Mouse (Mus musculus): ENCODE measurements around the gene Micall1. TPM values are rescaled to one million over a fixed set of nuclear protein-coding genes. Genes with fewer than 3 reads are reported as not detected.

Gene Micall1
- polyA plus RNA-seq, 1 experiment from 2014 or later = 6.6 TPM

- Histone ChIP-seq H3K36me3 (ENCODE audit: insufficient read depth, low read length) (peaks cover 6% of the 10 kb centered on the region; the same call in 1 of the 2 replicates), H3K27ac (no peak overlapping the region)
- TF ChIP-seq CTCF (IDR thresholded peaks at IDR 0.05; ENCODE audit: low read depth) = no peak
Observed at GRCm38 (mm10) chr15:79110031-79110430, 1.3 kb downstream of the Micall1 start.

GRCm38 (mm10) chr15:79110528-79110927 lies 1.8 kb downstream of the Micall1 start:
- Histone ChIP-seq H3K27ac (no peak overlapping the region), H3K4me1 (replicated peaks; ENCODE audit: insufficient read depth, low read length) (peaks cover 18% of the 10 kb centered on the region), H3K36me3 (ENCODE audit: insufficient read depth, low read length) (peaks cover 8% of the 10 kb centered on the region; the same call in 1 of the 2 replicates), H3K9me3 (replicated peaks; ENCODE audit: low read length) (no peaks in the 10 kb centered on the region), H3K4me2 (ENCODE audit: low read length) (peak overlapping the region; percentile 86), H3K27me3 (ENCODE audit: insufficient read depth, low read length) (no peaks in the 10 kb centered on the region), H3K4me3 (replicated peaks; ENCODE audit: low read depth, low read length) (peak overlapping the region; percentile 82), H3K9ac (ENCODE audit: low read depth, low read length) (peak overlapping the region; percentile 50)
- no peak for TF ChIP-seq CTCF (IDR thresholded peaks at IDR 0.05; ENCODE audit: low read depth)
- DNase-seq (ENCODE audit: low spot score) (no peak), ATAC-seq (replicated peaks; ENCODE audit: low FRiP score, low read depth) (no peak)
- 64% methylated on average over 2 of the region's 2 CpGs for WGBS

More at GRCm38 (mm10) chr15:79110031-79110430, 1.3 kb downstream of the Micall1 start:
- Histone ChIP-seq H3K27me3 (ENCODE audit: insufficient read depth, low read length) (no peaks in the 10 kb centered on the region), H3K4me2 (ENCODE audit: low read length) (peak overlapping the region; percentile 86), H3K4me3 (replicated peaks; ENCODE audit: low read depth, low read length) (peak overlapping the region; percentile 82), H3K9ac (ENCODE audit: low read depth, low read length) (peak overlapping the region; percentile 89; the same call in 1 of the 2 replicates), H3K4me1 (replicated peaks; ENCODE audit: insufficient read depth, low read length) (peaks cover 18% of the 10 kb centered on the region), H3K9me3 (replicated peaks; ENCODE audit: low read length) (no peaks in the 10 kb centered on the region)
- ATAC-seq (replicated peaks; ENCODE audit: low FRiP score, low read depth) = no peak
- WGBS = 14% methylated on average over 9 of the region's 9 CpGs
- DNase-seq (ENCODE audit: low spot score) = no peak

GRCm38 (mm10) chr15:79111774-79112173 lies 3.1 kb downstream of the Micall1 start:
- no peak overlapping the region for H3K9ac ChIP-seq (ENCODE audit: low read depth, low read length)
- WGBS = 62% methylated on average over 4 of the region's 4 CpGs
- H3K4me3 ChIP-seq (replicated peaks; ENCODE audit: low read depth, low read length) = no peak overlapping the region
- no peaks in the 10 kb centered on the region for H3K9me3 ChIP-seq (replicated peaks; ENCODE audit: low read length)
- H3K27ac ChIP-seq = no peak overlapping the region
- H3K36me3 ChIP-seq (ENCODE audit: insufficient read depth, low read length) = peaks cover 12% of the 10 kb centered on the region; the same call in 1 of the 2 replicates
- TF ChIP-seq CTCF (IDR thresholded peaks at IDR 0.05; ENCODE audit: low read depth) = no peak
- H3K27me3 ChIP-seq (ENCODE audit: insufficient read depth, low read length) = no peaks in the 10 kb centered on the region
- ATAC-seq (replicated peaks; ENCODE audit: low FRiP score, low read depth) (no peak), DNase-seq (ENCODE audit: low spot score) (peak; percentile 28)
- H3K4me1 ChIP-seq (replicated peaks; ENCODE audit: insufficient read depth, low read length) = peaks cover 18% of the 10 kb centered on the region
- H3K4me2 ChIP-seq (ENCODE audit: low read length) = peak overlapping the region; percentile 86

GRCm38 (mm10) chr15:79115276-79115675 lies 6.6 kb downstream of the Micall1 start:
- no peak for DNase-seq (ENCODE audit: low spot score)
- 42% methylated on average over 5 of the region's 5 CpGs for WGBS
- no peak for ATAC-seq (replicated peaks; ENCODE audit: low FRiP score, low read depth)

GRCm38 (mm10) chr15:79119491-79119890 lies 10.8 kb downstream of the Micall1 start:
- H3K4me2 ChIP-seq (ENCODE audit: low read length) = no peak overlapping the region
- 81% methylated on average over 9 of the region's 9 CpGs for WGBS
- ATAC-seq (replicated peaks; ENCODE audit: low FRiP score, low read depth) (no peak), DNase-seq (ENCODE audit: low spot score) (no peak)
- no peak overlapping the region for H3K27ac ChIP-seq
- no peaks in the 10 kb centered on the region for H3K27me3 ChIP-seq (ENCODE audit: insufficient read depth, low read length)
- H3K9ac ChIP-seq (ENCODE audit: low read depth, low read length) = no peak overlapping the region
- no peak overlapping the region for H3K4me3 ChIP-seq (replicated peaks; ENCODE audit: low read depth, low read length)
- H3K4me1 ChIP-seq (replicated peaks; ENCODE audit: insufficient read depth, low read length) = no peaks in the 10 kb centered on the region
- H3K9me3 ChIP-seq (replicated peaks; ENCODE audit: low read length) = no peaks in the 10 kb centered on the region
- no peak for TF ChIP-seq CTCF (IDR thresholded peaks at IDR 0.05; ENCODE audit: low read depth)
- peaks cover 44% of the 10 kb centered on the region for H3K36me3 ChIP-seq (ENCODE audit: insufficient read depth, low read length)

More at GRCm38 (mm10) chr15:79115276-79115675, 6.6 kb downstream of the Micall1 start:
- no peaks in the 10 kb centered on the region for H3K27me3 ChIP-seq (ENCODE audit: insufficient read depth, low read length)
- H3K36me3 ChIP-seq (ENCODE audit: insufficient read depth, low read length) = peaks cover 26% of the 10 kb centered on the region
- H3K4me3 ChIP-seq (replicated peaks; ENCODE audit: low read depth, low read length) = no peak overlapping the region
- no peak for TF ChIP-seq CTCF (IDR thresholded peaks at IDR 0.05; ENCODE audit: low read depth)
- H3K27ac ChIP-seq = no peak overlapping the region
- H3K9ac ChIP-seq (ENCODE audit: low read depth, low read length) = peak overlapping the region; percentile 8; the same call in 1 of the 2 replicates
- H3K9me3 ChIP-seq (replicated peaks; ENCODE audit: low read length) = no peaks in the 10 kb centered on the region
- H3K4me2 ChIP-seq (ENCODE audit: low read length) = no peak overlapping the region
- H3K4me1 ChIP-seq (replicated peaks; ENCODE audit: insufficient read depth, low read length) = peaks cover 9% of the 10 kb centered on the region; the same call in 1 of the 2 replicates

- no peak overlapping the region for H3K27ac ChIP-seq
- DNase-seq (ENCODE audit: low spot score) (no peak), ATAC-seq (replicated peaks; ENCODE audit: low FRiP score, low read depth) (no peak)
- 75% methylated on average over 4 of the region's 4 CpGs for WGBS
- H3K9ac ChIP-seq (ENCODE audit: low read depth, low read length) = no peak overlapping the region
- no peak overlapping the region for H3K4me2 ChIP-seq (ENCODE audit: low read length)
- H3K4me1 ChIP-seq (replicated peaks; ENCODE audit: insufficient read depth, low read length) = no peaks in the 10 kb centered on the region
- TF ChIP-seq CTCF (IDR thresholded peaks at IDR 0.05; ENCODE audit: low read depth) = no peak
- no peak overlapping the region for H3K4me3 ChIP-seq (replicated peaks; ENCODE audit: low read depth, low read length)
- H3K9me3 ChIP-seq (replicated peaks; ENCODE audit: low read length) = no peaks in the 10 kb centered on the region
- H3K36me3 ChIP-seq (ENCODE audit: insufficient read depth, low read length) = peaks cover 51% of the 10 kb centered on the region
- no peaks in the 10 kb centered on the region for H3K27me3 ChIP-seq (ENCODE audit: insufficient read depth, low read length)
Observed at GRCm38 (mm10) chr15:79122119-79122518, 13.4 kb downstream of the Micall1 start.

GRCm38 (mm10) chr15:79122546-79122945 lies 13.8 kb downstream of the Micall1 start:
- ATAC-seq (replicated peaks; ENCODE audit: low FRiP score, low read depth) (no peak), DNase-seq (ENCODE audit: low spot score) (no peak)
- Histone ChIP-seq H3K27ac (no peak overlapping the region), H3K36me3 (ENCODE audit: insufficient read depth, low read length) (peaks cover 53% of the 10 kb centered on the region), H3K4me3 (replicated peaks; ENCODE audit: low read depth, low read length) (no peak overlapping the region), H3K4me2 (ENCODE audit: low read length) (no peak overlapping the region), H3K9me3 (replicated peaks; ENCODE audit: low read length) (no peaks in the 10 kb centered on the region), H3K9ac (ENCODE audit: low read depth, low read length) (no peak overlapping the region), H3K4me1 (replicated peaks; ENCODE audit: insufficient read depth, low read length) (no peaks in the 10 kb centered on the region), H3K27me3 (ENCODE audit: insufficient read depth, low read length) (no peaks in the 10 kb centered on the region)
- TF ChIP-seq CTCF (IDR thresholded peaks at IDR 0.05; ENCODE audit: low read depth) = 0 out of 2 replicates have a peak, but pooled peaks have one; percentile 4
- 84% methylated on average over 13 of the region's 13 CpGs for WGBS

Data from kidney, postnatal 0 days (tissue).